Mouse (Mus musculus): ENCODE results near the gene Ms4a10.
A peak's percentile ranks its signal among the peaks of the same experiment; 100 is the strongest.

The Ms4a10 gene

GRCm38 (mm10) chr19:10974238-10974865 lies at the start of gene Ms4a10:
TSS of gene Ms4a10 (minus strand) at chr19:10974670.
- no peak for DNase-seq

- DNase-seq: no peak
These were observed 47.9 kb upstream of the Ms4a10 start for GRCm38 (mm10) chr19:11022382-11022781.

DNA sequence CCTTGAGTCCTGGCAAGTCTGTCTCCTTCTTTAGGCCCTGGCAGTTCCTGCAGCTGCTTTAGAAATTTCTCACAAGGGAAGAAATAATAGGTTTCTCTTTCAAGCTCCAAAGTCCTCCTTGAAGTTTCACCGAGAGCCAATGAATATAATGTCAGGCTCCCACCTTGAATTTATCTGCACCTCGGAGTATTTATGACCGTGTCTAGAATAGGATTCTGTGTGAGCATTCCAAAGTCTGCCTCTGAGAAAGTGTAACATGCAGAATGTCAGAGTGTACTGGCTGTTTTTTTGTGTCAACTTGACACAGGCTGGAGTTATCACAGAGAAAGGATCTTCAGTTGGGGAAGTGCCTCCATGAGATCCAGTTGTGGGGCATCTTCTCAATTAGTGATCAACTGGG lies 43.4 kb upstream of the Ms4a10 start, which contains the start of gene Ms4a18:
Gene Ms4a18 (minus strand): TSS at position 141 of the 400 bp plus-strand sequence.
- no peak for DNase-seq

GRCm38 (mm10) chr19:11017251-11017650 lies 42.8 kb upstream of the Ms4a10 start:
- DNase-seq: no peak

GRCm38 (mm10) chr19:11015998-11016397 lies 41.5 kb upstream of the Ms4a10 start:
- no peak for DNase-seq

- DNase-seq: no peak
These were observed 41.0 kb upstream of the Ms4a10 start for GRCm38 (mm10) chr19:11015468-11015867.

GRCm38 (mm10) chr19:10993150-10993549 lies 18.7 kb upstream of the Ms4a10 start, which contains the start of gene Ms4a15:
TSS of gene Ms4a15 (minus strand) at chr19:10993250.
- no peak for DNase-seq

DNA sequence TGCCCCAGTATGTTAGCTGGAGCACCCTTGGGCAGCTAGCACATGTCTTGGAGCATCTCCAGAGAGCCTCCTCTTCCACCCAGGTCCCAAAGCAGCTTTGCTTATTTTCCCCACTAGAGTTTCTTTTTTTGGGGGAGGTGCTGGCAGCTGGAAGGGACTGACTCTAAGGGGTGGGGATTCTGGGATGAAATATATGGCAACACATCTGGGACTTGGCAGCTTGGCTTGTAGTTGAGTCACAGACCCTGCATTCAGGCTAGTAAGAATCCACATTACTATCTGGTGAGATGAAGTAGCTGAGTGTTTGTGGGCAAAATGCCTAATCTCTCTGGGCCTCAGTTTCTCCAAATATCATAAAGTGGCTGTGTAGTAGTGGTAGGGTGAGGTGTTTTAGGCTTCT lies 17.4 kb upstream of the Ms4a10 start:
- DNase-seq: no peak

- no peak for DNase-seq
These were observed 16.3 kb upstream of the Ms4a10 start for GRCm38 (mm10) chr19:10990751-10991150.

GRCm38 (mm10) chr19:10988563-10988962 lies 14.1 kb upstream of the Ms4a10 start:
- DNase-seq: no peak

DNA sequence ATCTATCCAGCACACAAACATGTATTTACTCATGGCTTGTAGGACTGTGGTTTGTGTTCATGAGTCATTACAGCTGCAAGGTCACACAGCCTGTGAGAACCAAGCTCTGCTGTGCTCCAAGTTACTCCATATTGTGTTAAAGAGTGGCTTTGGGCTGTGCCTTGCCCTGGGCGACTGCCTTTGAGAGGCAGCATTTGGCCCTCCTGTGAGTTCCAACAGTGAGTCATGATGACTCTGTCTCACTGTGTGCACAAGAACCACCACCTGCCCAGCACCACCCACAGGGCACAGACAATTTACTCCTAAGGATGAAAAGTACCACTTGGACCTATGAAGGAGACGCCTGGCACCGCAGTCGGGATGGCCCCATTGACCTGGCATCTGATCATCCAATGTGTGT lies 11.4 kb upstream of the Ms4a10 start:
- no peak for DNase-seq

DNA sequence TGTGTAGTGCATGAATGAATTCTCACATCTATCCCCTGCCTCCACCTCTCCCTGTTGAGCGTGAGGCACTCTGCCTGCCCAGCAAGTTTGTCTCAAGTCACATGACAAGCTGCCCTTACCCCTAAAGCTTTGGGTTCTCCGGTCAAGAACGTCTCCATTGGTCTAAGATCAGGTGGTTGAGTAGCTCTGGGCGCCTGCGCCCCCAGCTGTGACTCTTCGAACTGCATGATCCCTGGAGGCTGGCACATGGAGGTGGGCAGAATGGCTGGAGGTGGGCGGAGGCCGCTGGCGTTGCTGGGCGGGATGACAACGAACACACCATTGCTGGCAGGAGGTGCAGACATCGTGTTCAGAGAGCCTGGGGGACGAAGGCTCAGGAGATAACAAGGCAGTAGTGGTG lies 10.1 kb upstream of the Ms4a10 start:
- DNase-seq: no peak

DNA sequence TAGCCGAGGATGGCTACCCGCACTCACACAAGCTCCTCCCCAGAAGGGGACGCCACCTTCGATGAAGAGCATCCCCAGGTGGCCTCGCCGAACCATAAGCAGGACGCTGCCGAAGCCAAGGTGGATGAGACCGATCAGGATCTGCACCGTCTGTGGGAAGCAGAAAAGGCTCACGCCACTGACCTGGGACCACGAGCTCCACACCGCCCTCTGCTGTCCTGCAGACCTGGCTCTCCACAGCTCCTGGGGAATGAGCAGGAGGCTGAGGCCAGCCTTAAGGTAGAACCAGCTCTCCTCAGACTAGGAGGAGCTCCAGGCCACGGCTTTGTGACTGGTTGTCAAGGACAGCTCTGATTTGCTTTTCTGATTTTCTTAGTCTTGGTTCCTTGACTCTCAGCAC lies 8.7 kb upstream of the Ms4a10 start:
- DNase-seq: peak; percentile 30 to 49

GRCm38 (mm10) chr19:10980210-10980609 lies 5.7 kb upstream of the Ms4a10 start:
- DNase-seq: no peak

DNA sequence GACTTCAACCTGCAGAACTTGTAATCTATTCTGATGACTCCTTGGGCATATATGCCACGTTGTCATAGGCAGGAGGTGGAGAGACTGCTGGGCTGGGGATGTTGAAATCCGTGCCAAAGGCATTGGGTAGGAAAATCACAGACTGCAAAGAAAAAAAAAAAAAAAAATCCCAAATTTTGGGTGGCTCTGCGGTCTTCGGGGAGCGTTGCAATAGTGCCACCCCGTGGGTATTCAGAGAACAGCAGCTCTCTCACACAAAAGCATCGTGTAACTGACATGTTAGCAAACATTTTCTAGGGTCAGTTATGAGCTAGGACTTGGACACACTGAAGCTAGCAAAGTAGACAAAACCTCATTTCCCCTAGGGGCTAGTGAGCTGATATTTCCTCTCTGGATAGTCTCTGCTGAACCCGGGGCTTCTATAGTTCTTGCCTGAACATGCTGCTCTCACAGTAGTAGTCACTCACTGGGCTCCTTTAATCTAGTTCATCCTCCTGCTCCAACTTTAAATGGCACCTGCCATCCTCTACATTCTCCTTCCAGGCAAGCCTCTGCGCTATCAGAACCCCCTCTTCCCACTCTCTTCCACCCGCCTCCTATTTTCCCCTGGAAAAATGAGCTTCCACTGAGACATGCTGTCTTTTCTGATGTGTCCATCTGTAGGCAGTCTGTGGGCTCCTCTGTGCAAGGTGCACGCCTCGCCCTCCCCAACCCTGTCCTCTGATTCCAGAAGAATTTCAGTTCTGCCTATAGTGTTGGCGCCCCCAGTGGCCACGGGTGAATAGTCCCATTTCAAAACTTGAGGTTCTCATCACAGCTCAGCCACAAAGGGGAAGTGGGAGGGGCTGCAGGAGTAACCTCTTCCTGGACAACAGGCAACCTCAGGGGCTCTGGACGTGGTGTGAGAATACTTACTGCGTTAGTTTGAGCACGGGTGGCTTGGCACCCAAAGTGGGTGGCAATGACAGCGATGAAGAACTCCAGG lies 5.0 kb upstream of the Ms4a10 start:
- DNase-seq: peak; percentile 84 to 87

GRCm38 (mm10) chr19:10976318-10976717 lies 1.8 kb upstream of the Ms4a10 start:
- peak; percentile 26 to 35 for DNase-seq

DNA sequence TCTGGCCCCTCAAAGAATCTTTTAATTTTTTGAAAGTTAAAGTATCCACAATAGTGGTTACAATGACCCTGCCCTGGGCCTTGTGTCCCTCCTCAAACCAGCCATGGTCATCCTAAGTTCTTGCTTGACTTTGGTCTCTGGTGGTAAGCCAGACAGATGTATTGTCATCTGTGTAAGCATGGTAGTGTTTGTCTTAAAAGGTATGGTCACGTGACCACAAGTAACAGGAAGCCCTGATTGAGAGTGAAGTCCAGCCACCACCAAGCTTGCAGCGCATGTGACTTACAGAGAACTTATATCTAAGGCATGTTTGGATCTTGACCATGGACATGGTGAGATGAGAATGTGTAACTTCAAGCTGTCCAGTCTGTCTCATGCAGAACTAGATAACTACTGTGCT lies 717 bp upstream of the Ms4a10 start:
- DNase-seq: no peak

- DNase-seq: no peak
These were observed 1.3 kb downstream of the Ms4a10 start for GRCm38 (mm10) chr19:10973187-10973586.

GRCm38 (mm10) chr19:10972660-10973059 lies 1.8 kb downstream of the Ms4a10 start:
- no peak for DNase-seq

- no peak for DNase-seq
These were observed 4.0 kb downstream of the Ms4a10 start for GRCm38 (mm10) chr19:10970457-10970856.

DNA sequence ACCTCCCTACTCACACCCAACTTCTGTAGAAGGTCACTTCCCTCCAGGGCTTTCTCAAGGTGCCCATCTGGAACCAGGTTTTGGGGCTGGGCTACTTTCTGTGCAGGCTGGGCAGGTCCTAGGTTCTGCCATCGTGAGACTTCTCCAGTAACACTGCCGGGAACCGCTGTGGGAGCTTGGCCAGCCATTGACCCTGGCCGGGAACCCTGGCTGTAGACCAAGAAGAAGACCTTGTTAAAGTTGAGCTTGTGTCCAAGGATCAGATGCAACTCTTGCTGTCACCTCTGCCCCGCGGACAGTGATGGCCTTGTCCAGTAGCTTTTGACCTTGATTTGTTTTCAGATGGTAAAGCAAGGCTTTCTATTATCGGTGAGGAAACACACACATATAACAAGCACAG lies 5.9 kb downstream of the Ms4a10 start:
- no peak for DNase-seq

- no peak for DNase-seq
These were observed 8.7 kb downstream of the Ms4a10 start for GRCm38 (mm10) chr19:10965721-10966120.

DNA sequence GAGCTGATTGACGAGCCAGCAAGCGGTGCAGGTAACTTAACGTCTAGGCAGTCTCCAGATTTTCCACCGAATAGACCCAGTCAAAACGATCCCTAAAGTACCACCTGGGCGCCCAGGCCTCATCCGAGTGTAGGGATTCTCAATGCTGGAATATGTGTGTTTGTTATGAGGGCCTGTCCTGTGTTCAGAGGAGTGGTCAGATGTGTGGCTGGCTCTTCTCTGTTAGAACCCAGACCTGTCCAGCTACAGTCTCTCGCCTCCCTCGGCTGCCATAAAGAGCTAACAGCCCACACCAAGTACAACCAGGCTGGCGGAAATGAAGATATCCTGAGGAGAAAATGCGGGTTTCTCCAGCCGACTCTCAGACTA lies 14.5 kb downstream of the Ms4a10 start:
- no peak for DNase-seq
